Mouse (Mus musculus) stomach, postnatal 0 days (tissue): Measurements from ENCODE around the gene Selenof. TPM values are rescaled to one million over a fixed set of nuclear protein-coding genes. Genes with fewer than 3 reads are reported as not detected.
"Not testable (repeated sequence)": the region's sequence is repeated elsewhere in the genome, so short reads cannot be mapped to it uniquely, and the experiment has no call there.

Source experiments
- ATAC-seq: fragments of 200-750 bp; cut with Nextera tagmentation; 2 replicates; pipeline ENCODE4 v1.8.0; 2017; ENCODE audit not compliant: low FRiP score, low TSS enrichment
- DNase-seq: peaks from one replicate; pipeline ENCODE4 v3.0.0-alpha.2; 2016; ENCODE audit warnings: low spot score
- H3K27ac ChIP-seq: fragments of 300-500 bp; sonication (generic); replicated peaks from 2 replicates; pipeline ENCODE4 v1.5.1; 2014; ENCODE audit warnings: mild to moderate bottlenecking, control low read depth
- H3K27me3 ChIP-seq: fragments of 300-500 bp; sonication (generic); 2 replicates; pipeline ENCODE4 v1.6.1; 2014; ENCODE audit warnings: low read length; ENCODE audit not compliant: control insufficient read depth, insufficient read depth
- H3K36me3 ChIP-seq: fragments of 300-500 bp; sonication (generic); 2 replicates; pipeline ENCODE4 v1.6.1; 2014; ENCODE audit warnings: low read length, mixed read lengths; ENCODE audit not compliant: control insufficient read depth, insufficient read depth
- H3K4me1 ChIP-seq: fragments of 300-500 bp; sonication (generic); replicated peaks from 2 replicates; pipeline ENCODE4 v1.6.1; 2014; ENCODE audit warnings: antibody characterized with exemption; ENCODE audit not compliant: control insufficient read depth, insufficient read depth
- H3K4me2 ChIP-seq: fragments of 300-500 bp; sonication (generic); replicated peaks from 2 replicates; pipeline ENCODE4 v1.6.1; 2014; ENCODE audit warnings: low read depth, mild to moderate bottlenecking, control low read depth, moderate library complexity
- H3K4me3 ChIP-seq: fragments of 300-500 bp; sonication (generic); 2 replicates; pipeline ENCODE4 v1.5.1; 2014; ENCODE audit warnings: low read depth, low read length, control low read depth
- H3K9ac ChIP-seq: fragments of 300-500 bp; sonication (generic); 2 replicates; pipeline ENCODE4 v1.6.1; 2014; ENCODE audit warnings: mild to moderate bottlenecking, low read length, control low read depth, mixed read lengths
- H3K9me3 ChIP-seq: fragments of 300-500 bp; sonication (generic); 2 replicates; pipeline ENCODE4 v1.6.1; 2016; ENCODE audit warnings: low read length; ENCODE audit not compliant: control insufficient read depth
- CTCF ChIP-seq: IDR thresholded peaks from 2 replicates; pipeline ENCODE4 v1.5.1; 2016; ENCODE audit warnings: antibody characterized with exemption, low read depth, mild to moderate bottlenecking, moderate library complexity
- EP300 ChIP-seq: optimal IDR thresholded peaks from 2 replicates; pipeline ENCODE3; 2016; ENCODE audit warnings: antibody characterized with exemption
- WGBS: fragments of 180-500 bp; shearing (Covaris S2); extraction: QIAGEN DNeasy Blood & Tissue Kit; methylation state at CpG from one replicate; pipeline ENCODE4 v1.1.7; 2014; 5-methylcytosine and 5-hydroxymethylcytosine counted together
- polyA plus RNA-seq: library from polyadenylated mRNA; unstranded; fragments of >200 nt; fragmentation: Nextera tagmentation; extraction: Ambion mirVana; gene quantifications from 2 replicates; pipeline ENCODE4 v1.2.1, GENCODE M21; 2015

Gene Selenof
- polyA plus RNA-seq, 1 experiment from 2014 or later, result 560 TPM

DNA sequence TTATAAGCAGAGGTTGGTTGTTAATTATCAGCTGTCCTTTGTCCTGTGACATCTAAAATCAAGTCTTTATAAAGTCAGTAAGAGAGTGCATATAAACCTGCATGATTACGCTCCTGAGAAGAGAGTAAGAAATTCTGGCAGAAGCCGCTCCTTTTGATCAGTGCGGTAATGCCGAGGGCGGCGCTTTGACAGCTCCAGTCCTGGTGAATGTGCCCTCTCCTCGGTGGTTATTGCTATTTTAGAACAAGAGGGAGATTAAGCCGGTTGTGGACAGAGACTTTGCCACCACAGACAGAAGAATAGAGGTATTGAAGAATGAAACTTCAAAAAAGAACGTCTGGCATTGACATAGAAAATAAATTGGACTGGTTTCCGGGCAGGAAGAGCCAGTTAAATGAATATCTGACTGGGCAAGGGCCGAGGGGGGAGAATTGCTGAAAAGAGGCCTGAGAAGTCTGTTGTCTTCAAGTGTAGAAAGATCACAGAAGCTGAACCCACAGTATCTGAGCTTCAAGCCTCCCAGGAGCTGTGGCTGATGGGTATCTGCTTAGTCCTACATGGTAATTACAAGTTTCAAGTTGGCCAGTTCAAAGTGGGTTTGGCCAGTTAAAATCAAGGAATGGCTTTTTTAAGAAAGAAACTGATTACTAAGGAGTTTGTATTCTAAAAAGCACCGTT, 27.8 kb downstream of the Selenof start:
- WGBS, result 73% methylated on average over 12 of the region's 12 CpGs
- ATAC-seq, result no peak
- no peak overlapping the region for H3K4me2 ChIP-seq
- no peak overlapping the region for H3K27ac ChIP-seq
- no peak overlapping the region for H3K4me3 ChIP-seq
- no peaks in the 10 kb centered on the region for H3K4me1 ChIP-seq
- no peak overlapping the region for H3K9ac ChIP-seq
- no peaks in the 10 kb centered on the region for H3K36me3 ChIP-seq
- H3K27me3 ChIP-seq, result no peaks in the 10 kb centered on the region
- no peak for DNase-seq
- TF ChIP-seq CTCF (no peak), EP300 (no peak)
- no peaks in the 10 kb centered on the region for H3K9me3 ChIP-seq

DNA sequence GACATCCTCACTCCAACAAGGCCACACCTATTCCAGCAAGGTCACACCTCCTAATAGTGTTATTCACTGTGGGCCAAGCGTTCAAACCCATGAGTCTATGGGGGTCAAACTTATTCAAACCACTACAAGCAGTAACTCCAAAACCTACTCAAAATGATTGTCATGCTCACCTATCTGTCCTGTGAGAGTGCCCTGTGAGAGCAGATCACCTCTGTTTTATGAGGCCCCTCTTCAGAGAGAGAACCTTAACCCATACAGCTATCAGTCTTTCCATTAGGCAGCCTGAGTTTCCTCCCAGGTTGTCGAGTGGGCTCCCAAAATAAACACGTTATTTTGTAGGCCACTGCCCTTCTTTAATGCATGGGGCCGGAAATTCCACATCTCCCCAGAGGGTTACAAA, 32.3 kb downstream of the Selenof start:
- ATAC-seq (no peak), DNase-seq (no peak)
- no peaks in the 10 kb centered on the region for H3K9me3 ChIP-seq
- no peak overlapping the region for H3K9ac ChIP-seq
- H3K27me3 ChIP-seq, result no peaks in the 10 kb centered on the region
- H3K27ac ChIP-seq, result no peak overlapping the region
- no peak overlapping the region for H3K4me3 ChIP-seq
- no peak for TF ChIP-seq EP300
- no peak for TF ChIP-seq CTCF
- peaks cover 4% of the 10 kb centered on the region; the same call in 1 of the 2 replicates for H3K4me1 ChIP-seq
- no peak overlapping the region for H3K4me2 ChIP-seq
- 63% methylated on average over 4 of the region's 4 CpGs for WGBS
- no peaks in the 10 kb centered on the region for H3K36me3 ChIP-seq

DNA sequence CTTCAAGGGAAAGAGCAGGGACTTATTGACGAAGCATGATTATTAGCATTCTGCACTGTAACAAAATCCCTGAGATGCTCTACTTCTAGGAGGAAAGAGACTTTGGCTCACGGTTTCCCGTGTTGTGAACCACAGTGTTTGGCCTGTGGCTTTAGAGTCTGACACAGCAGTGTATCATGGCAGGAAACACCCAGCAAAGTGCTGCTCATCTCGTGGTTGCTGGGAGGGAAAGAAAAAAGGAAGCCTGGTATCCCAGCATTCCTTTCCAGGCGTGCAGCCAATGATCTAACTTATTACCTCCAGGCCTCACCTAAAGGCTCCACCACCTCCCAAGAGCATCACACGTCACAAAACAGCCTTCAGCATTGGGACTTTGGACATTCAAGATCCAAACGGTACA, 32.7 kb downstream of the Selenof start:
- Histone ChIP-seq H3K27ac (no peak overlapping the region), H3K4me2 (no peak overlapping the region), H3K9ac (no peak overlapping the region), H3K36me3 (no peaks in the 10 kb centered on the region), H3K4me1 (peaks cover 4% of the 10 kb centered on the region; the same call in 1 of the 2 replicates), H3K4me3 (no peak overlapping the region), H3K9me3 (no peaks in the 10 kb centered on the region), H3K27me3 (no peaks in the 10 kb centered on the region)
- no peak for DNase-seq
- ATAC-seq, result no peak
- TF ChIP-seq EP300, result no peak
- no peak for TF ChIP-seq CTCF
- 77% methylated on average over 7 of the region's 7 CpGs for WGBS

DNA sequence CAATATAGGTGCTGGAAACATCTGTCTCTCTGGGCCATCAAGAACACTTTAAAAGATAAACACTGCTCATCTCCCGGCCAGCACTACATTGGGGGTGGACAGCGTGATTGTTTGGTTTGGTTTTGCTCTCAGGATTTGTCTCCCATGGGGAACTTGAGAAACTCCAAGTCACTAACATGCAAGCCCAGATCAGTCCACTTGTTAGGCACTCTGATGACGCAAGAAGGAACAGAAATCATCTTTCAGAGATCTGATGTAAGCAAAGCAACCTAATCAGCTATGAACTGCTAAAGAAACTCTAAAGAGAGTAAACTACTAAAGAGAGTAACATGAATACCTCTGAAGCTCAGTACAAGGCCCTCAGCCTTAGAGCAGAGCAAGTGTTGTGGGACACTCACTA, 33.5 kb downstream of the Selenof start:
- H3K4me2 ChIP-seq, result no peak overlapping the region
- TF ChIP-seq CTCF, result no peak
- no peak for TF ChIP-seq EP300
- DNase-seq, result no peak
- H3K4me1 ChIP-seq, result peaks cover 4% of the 10 kb centered on the region; the same call in 1 of the 2 replicates
- 71% methylated on average over 3 of the region's 3 CpGs for WGBS
- H3K9ac ChIP-seq, result no peak overlapping the region
- no peaks in the 10 kb centered on the region for H3K27me3 ChIP-seq
- no peaks in the 10 kb centered on the region for H3K9me3 ChIP-seq
- ATAC-seq, result no peak
- no peak overlapping the region for H3K4me3 ChIP-seq
- no peaks in the 10 kb centered on the region for H3K36me3 ChIP-seq
- H3K27ac ChIP-seq, result no peak overlapping the region; the same call in 1 of the 2 replicates

DNA sequence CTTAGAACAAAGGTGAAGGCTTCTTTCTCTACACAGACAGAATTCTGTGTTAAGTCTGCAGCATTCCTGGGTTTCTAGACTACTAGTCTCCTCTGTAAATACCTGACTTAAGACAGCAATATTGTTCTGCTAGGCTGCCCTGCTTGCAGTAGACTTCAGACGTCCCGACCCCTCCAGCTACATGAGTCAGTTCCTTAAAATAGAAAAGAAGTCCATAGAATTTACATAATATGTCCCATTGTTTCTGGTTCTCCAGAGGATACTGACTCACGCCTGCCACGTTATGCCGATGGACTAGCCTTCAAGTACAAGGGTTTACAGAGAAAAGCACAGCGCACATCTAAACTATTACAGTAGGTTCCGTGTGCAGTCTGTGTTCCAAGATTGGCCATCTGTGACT, 34.1 kb downstream of the Selenof start:
- H3K36me3 ChIP-seq, result no peaks in the 10 kb centered on the region
- H3K4me2 ChIP-seq, result no peak overlapping the region
- H3K9me3 ChIP-seq, result no peaks in the 10 kb centered on the region
- 52% methylated on average over 7 of the region's 7 CpGs for WGBS
- ATAC-seq, result peak; percentile 54; the same call in 1 of the 2 replicates
- TF ChIP-seq EP300, result no peak
- no peaks in the 10 kb centered on the region for H3K27me3 ChIP-seq
- no peak overlapping the region for H3K4me3 ChIP-seq
- DNase-seq, result no peak
- H3K27ac ChIP-seq, result no peak overlapping the region; the same call in 1 of the 2 replicates
- H3K9ac ChIP-seq, result no peak overlapping the region
- peaks cover 4% of the 10 kb centered on the region; the same call in 1 of the 2 replicates for H3K4me1 ChIP-seq

DNA sequence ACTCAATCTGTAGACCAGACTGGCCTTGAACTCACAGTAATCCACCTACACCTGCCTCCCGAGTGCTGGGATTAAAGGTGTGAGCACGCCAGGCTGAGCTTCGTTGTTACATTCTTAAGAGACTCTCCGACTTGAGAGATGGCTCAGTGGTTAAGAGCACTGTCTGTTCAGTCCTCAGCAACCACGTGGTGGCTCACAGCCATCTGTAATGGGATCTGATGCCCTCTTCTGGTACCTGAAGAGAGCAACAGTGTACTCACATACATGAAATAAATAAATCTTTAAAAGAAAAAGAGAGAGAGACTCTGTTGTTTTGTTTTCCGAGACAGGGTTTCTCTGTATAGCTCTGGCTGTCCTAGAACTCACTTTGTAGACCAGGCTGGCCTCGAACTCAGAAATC, 35.7 kb downstream of the Selenof start:
- 68% methylated on average over 7 of the region's 7 CpGs for WGBS
- not testable (repeated sequence) for H3K36me3 ChIP-seq, H3K9me3 ChIP-seq, H3K27me3 ChIP-seq, H3K27ac ChIP-seq, H3K9ac ChIP-seq, H3K4me3 ChIP-seq, H3K4me1 ChIP-seq, DNase-seq, H3K4me2 ChIP-seq, ATAC-seq
- TF ChIP-seq CTCF, result peak; percentile 43
